Mouse (Mus musculus) layer of hippocampus, adult 18-20 months (tissue): ENCODE measurements around the gene Gm47283. TPM values are rescaled to one million over a fixed set of nuclear protein-coding genes. Genes with fewer than 3 reads are reported as not detected.
A peak's percentile ranks its signal among the peaks of the same experiment; 100 is the strongest.
"Not testable (repeated sequence)": the region's sequence is repeated elsewhere in the genome, so short reads cannot be mapped to it uniquely, and the experiment has no call there.

Experiments
- DNase-seq, 2 experiments: peaks; one replicate each; pipeline ENCODE4 v3.0.0; 2022; ENCODE audit warnings: low spot score in 2 of 2
- long read RNA-seq: library from polyadenylated mRNA; stranded (forward); transcript quantifications from one replicate; pipeline ENCODE4 v2.0.0, GENCODE M21; 2021
- total RNA-seq, 2 experiments: library from RNA; stranded (reverse); gene quantifications; 2 replicates each; pipeline ENCODE4 v1.2.3; 2021

The Gm47283 gene
- total RNA-seq: not detected
- long read RNA-seq: 0 reads

DNA sequence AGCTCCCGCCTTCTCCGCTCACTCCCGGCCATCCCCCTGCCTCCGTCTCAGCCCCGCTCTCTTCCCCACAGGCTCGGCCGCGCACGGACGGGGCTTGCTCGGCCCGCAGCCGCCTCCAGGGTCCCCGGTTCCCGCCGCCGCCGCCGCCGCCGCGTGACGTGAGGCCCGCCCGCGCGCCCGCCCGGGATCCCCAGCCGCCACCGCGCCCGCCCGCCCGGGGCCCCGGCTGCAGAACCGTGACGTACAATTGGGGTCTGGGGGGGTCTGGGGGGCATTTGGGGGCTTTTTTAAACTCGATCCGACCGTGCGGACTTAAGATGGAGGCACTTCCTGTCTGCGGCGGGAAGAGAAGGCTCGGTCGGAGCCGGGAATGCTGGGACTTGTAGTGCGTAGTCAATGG is at the start of gene Gm47283:
Gm47283 (plus strand) TSS at position 301 of the 400 bp plus-strand sequence.
- not testable (repeated sequence) for DNase-seq

DNA sequence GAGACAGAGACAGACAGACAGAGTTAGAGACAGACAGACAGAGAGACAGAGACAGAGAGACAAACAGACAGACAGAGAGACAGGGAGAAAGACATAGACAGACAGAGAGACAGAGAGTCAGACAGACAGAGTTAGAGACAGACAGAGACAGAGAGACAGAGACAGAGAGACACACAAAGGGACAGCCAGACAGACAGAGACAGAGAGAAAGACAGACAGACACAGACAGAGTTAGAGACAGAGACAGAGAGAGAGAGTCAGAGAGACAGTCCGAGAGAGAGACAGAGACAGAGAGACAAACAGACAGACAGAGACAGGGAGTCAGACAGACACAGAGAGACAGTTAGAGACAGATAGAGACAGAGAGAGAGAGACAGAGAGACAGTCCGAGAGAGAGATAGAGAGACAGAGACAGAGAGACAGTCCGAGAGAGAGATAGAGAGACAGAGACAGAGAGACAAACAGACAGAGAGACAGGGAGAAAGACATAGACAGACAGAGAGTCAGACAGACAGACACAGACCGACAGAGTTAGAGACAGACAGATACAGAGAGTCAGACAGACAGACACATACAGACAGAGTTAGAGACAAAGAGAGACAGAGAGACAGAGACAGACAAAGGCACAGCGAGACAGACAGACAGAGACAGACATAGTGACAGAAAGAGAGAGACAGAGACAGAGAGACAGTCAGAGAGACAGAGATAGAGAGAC is 49.2 kb upstream of the Gm47283 start:
- DNase-seq: not testable (repeated sequence)

DNA sequence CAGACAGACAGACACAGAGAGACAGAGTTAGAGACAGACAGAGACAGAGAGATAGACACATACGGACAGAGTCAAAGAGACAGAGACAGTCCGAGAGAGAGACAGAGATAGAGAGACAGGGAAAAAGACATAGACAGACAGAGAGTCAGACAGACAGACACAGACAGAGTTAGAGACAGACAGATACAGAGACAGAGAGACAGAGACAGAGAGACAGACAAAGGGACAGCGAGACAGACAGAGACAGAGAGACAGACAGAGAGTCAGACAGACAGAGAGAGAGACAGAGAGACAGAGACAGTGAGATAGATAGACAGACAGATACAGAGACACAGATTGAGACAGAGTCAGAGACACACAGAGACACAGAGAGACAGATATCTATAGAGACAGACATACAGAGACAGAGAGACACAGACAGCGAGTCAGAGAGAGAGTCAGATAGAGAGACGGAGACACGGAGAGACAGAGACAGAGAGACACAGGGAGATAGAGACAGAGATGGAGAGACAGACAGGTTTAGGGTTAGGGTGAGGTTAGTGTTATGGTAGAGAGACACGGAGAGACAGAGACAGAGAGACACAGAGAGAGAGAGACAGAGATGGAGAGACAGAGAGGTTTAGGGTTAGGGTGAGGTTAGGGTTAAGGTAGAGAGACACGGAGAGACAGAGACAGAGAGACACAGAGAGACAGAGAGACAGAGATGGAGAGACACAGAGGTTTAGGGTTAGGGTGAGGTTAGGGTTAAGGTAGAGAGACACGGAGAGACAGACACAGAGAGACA is 48.1 kb upstream of the Gm47283 start:
- DNase-seq: not testable (repeated sequence)

DNA sequence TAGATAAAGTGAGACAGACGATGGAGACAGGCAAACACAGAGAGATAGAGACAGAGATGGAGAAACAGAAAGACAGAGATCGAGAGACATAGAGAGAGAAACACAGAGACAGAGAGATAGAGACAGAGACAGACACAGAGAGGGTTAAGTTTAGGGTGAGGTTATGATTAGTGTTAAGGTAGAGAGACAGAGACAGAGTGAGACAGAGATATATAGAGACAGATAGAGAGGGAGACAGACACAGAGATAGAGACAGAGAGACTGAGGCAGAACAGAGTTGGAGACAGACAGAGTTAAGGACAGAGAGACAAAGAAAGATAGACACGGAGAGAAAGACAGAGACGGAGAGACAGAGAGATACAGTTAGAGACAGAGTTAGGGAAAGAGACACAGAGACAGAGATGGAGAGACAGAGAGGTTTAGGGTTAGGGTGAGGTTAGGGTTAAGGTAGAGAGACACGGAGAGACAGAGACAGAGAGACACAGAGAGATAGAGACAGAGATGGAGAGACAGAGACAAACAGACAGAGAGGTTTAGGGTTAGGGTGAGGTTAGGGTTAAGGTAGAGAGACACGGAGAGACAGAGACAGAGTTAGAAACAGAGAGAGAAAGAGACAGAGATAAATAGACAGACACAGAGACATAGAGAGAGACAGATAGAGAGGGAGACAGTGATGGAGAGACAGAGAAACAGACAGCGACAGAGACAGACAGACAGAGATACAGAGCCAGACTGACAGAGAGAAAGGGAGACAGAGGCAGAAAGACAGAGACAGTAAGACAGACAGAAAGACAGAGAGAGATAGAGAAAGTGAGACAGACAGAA is 46.7 kb upstream of the Gm47283 start:
- no peak for DNase-seq

DNA sequence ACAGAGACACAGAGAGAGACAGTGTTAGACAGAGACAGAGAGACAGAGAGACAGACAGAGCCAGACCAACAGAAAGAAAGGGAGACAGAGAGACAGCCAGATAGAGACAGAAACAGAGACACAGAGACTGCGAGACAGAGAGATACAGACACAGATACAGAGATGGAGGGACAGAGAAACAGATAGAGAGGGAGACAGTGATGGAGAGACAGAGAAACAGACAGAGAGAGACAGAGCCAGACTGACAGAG is 46.2 kb upstream of the Gm47283 start:
- no peak for DNase-seq

DNA sequence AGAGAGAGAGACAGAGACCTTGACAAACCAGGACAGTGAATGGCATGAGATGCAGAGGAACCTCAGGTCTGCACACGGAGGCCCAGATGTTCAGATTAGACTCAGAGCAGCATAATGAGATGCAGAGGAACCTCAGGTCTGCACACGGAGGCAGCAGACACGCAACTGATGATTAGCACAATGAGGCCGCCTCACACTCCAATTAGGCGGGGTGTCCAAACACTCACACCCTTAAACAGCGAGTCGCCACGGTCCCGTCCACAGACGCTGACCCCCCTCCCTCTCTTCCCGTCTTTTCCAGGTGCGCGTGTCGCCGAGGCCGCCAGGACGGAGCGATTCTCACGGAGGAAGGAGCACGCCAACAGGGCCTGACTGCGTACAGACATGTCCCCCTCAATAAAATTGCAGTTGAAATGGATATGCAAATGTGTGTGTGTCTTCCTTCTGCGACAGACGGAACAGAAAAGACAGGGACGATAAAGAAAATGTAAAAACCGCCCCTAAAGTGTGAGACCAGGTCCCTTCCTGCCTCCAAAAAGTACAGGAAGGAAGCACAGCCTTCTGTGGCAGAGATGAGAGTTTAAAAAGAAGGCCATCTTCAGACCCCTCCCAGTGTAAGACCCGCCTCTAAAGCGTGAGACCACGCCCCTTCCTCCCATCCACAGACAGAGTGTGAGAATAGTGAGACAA is 45.6 kb upstream of the Gm47283 start:
- DNase-seq: not testable (repeated sequence)

DNA sequence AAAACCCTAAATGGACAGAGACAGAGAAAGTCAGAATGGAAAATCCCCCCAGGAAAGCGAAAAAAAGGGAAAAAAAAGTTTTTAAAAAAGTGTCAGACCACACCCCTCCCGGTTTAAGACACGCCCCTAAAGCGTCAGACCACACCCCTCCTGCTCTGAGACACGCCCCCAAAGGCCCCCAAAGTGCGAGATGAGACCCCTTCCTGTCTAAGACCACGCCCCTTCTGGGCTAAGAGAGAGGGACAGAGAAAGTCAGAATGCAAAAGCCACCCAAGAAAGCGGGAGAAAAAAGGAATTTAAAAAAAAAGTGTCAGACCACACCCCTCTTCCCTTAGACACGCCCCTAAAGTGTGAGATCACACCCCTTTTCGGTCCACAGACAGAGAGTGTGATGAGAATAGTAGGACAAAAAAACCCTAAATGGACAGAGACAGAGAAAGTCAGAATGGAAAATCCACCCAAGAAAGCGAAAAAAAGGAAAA is 45.0 kb upstream of the Gm47283 start:
- DNase-seq: not testable (repeated sequence)

DNA sequence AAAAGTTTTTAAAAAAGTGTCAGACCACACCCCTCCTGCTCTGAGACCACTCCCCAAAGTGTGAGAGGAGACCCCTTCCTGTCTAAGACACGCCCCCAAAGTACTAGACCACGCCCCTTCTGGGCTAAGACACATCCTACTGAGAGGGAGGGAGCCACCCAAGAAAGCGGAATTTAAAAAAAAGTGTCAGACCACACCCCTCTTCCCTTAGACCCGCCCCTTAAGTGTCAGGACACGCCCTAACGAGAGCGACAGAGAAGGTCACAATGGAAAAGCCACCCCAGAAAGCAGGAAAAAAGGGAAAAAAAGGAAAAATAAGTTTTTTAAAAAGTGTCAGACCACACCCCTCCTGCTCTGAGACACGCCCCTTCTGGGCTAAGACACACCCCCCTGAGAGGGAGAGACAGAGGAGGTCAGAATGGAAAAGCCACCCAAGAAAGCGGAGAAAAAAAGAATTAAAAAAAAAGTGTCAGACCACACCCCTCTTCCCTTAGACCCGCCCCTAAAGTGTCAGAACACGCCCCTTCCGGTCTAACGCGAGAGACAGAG is 44.5 kb upstream of the Gm47283 start:
- DNase-seq: no peak

DNA sequence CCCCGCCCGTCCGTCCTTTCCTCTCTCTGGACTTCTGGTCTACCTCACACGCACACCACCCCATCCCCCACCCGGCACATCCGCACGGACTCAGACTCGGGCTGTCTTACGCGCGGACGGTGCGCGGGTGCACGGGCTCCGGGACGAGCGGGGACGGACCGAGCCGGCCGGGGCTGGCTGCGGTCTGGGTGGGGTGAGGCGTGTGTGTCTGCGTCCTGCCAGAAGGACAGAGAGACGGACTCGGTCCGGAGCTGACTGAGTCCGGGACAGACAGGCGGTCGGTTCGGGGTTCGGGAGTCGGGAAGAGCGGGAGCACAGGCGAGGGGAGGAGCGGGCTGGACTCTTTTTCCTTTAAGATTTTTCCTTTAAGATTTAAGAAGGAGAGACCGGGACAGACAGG is 43.5 kb upstream of the Gm47283 start:
- not testable (repeated sequence) for DNase-seq

DNA sequence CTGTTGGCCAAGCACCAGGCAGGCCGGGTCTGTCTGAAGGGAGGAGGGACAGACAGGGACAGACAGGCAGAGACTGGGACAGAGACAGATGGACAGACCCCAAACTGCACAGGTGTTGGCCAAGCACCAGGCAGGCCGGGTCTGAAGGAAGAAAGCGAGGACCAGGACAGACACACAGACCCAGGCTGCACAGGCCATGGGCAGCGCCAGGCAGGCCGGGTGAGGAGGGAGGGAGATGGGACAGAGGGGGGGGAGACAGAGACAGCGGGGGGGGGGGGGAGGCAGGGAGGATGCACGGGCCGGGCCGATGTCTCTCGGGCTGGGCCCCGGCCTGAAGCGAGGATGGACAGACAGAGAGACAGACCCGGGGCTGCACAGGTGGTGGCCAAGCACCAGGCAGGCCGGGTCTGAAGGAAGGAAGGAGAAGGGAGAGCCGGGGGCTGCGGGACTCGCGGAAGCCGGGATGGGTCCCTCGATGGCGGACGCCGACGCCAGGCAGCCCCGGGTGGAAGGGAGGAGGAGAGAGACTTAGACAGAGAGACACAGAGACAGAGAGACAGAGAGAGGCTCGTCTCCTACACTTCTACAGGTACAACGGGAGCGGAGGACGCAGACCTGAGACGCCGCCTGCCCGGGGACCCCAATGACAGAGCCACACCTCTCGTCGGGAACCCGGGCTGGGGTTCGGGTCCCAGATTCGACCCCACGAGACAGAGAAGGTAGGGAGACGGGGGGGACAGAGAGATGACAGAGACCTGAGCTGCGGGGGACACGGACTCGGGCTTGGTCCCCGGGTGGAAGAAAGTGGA is 42.9 kb upstream of the Gm47283 start:
- DNase-seq: peak in 1 of 2 experiments; percentile 44

DNA sequence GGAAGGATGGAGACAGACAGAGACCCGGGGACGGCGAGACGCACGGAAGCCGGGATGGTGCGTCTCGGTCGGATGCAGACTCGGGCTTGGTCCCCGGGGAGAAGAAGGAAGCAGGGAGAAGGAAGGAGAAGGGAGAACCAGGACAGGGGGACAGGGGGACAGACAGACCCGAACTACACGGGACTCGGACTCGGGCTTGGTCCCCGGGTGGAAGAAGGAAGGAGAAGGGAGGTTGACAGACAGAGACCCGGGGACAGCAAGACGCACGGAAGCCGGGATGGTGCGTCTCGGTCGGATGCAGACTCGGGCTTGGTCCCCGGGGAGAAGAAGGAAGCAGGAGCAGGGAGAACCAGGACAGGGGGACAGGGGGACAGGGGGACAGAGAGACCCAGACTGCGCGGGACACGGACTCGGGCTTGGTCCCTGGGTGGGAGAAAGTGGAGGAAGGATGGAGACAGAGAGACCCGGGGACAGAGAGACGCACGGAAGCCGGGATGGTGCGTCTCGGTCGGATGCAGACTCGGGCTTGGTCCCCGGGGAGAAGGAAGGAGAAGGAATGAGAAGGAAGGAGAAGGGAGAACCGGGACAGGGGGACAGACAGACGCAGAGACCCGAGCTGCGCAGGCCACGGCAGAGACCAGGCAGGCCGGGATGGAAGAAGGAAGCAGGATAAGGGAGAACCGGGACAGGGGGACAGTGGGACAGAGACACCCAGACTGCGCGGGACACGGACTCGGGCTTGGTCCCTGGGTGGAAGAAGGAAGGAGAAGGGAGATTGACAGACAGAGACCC is 42.1 kb upstream of the Gm47283 start:
- DNase-seq: not testable (repeated sequence)

DNA sequence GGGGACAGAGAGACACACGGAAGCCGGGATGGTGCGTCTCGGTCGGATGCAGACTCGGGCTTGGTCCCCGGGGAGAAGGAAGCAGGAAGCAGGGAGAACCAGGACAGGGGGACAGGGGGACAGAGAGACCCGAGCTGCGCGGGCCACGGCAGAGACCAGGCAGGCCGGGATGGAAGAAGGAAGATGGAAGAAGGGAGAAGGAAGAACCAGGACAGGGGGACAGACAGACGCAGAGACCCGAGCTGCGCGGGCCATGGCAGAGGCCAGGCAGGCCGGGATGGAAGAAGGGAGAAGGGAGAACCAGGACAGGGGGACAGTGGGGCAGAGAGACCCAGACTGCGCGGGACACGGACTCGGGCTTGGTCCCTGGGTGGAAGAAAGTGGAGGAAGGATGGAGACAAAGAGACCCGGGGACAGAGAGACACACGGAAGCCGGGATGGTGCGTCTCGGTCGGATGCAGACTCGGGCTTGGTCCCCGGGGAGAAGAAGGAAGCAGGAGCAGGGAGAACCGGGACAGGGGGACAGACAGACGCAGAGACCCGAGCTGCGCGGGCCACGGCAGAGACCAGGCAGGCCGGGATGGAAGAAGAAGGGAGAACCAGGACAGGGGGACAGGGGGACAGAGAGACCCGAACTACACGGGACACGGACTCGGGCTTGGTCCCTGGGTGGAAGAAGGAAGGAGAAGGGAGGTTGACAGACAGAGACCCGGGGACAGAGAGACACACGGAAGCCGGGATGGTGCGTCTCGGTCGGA is 41.3 kb upstream of the Gm47283 start:
- DNase-seq: not testable (repeated sequence)

DNA sequence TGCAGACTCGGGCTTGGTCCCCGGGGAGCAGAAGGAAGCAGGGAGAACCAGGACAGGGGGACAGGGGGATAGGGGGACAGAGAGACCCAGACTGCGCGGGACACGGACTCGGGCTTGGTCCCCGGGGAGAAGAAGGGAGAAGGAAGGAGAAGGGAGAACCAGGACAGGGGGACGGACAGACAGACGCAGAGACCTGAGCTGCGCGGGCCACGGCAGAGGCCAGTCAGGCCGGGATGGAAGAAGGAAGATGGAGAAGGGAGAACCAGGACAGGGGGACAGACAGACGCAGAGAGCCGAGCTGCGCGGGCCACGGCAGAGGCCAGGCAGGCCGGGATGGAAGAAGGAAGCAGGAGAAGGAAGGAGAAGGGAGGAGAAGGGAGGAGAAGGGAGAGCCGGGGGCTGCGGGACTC is 40.7 kb upstream of the Gm47283 start:
- DNase-seq: no peak

DNA sequence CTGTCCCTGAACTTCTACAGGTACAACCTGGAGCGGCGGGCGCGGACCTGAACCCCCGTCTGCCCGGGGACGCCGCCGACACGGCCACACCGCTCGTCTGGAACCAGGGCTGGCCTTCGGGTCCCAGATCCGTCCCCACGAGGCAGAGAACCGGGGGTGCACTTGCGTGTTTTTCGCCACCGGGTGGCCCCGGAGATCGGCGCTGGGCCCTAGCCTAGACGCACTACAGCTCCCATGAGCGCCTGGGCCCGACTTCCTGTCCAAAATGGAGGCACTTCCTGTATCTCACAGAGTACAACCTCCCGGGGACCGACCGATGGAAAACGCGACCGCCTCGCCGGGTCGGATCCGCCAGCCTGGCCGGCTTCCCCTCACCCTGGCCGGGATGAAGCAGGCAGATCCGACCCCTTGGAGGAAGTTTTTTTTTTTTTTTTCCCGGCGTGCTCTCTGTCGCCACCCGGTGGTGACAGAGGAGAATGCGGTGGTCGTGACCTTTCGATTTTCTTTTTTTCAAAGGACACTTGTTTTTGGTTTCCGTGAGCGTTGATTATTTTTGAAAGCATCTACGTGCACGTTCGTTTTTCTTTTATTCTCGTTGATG is 40.1 kb upstream of the Gm47283 start:
- peak; percentile 73 to 96 for DNase-seq

DNA sequence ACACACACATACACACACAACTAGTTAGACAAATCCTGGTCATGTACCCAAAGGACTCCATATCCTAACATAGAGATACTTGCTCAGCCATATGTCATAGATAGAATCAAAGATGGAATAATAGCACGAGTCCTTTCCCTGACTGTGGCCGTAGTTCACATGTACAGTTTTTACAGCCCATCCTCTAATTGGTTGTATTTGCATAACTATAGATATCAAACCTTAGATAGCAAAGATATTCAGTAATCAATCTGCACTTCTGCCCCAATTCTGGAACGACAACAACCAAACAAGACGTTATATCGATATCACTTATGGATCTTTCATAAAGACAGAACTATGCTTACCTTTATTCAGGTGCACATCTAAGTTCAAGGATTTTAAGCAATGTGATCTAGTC is 39.3 kb upstream of the Gm47283 start:
- not testable (repeated sequence) for DNase-seq

DNA sequence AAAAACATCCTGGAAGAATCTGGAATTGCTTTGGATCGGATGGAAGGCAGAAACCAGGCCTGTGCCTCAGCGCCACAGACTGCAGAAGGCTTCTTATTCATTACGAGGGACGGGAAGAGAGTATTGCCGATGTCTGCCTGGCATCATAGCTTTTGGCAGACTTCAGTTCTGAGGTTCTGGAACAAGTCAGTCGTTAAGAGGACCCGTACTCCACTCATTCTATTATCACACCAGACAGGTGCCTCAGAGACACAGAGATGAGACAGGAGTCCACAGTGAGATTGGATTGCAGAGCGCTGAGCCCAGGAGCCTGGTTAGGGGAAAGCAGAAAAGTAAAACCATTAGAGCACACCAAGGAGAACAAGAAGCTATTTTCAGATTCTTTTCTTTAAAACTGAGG is 29.8 kb upstream of the Gm47283 start, which contains the start of gene Gm21860:
Gm21860 (minus strand) TSS at position 101 of the 400 bp plus-strand sequence.
- not testable (repeated sequence) for DNase-seq

DNA sequence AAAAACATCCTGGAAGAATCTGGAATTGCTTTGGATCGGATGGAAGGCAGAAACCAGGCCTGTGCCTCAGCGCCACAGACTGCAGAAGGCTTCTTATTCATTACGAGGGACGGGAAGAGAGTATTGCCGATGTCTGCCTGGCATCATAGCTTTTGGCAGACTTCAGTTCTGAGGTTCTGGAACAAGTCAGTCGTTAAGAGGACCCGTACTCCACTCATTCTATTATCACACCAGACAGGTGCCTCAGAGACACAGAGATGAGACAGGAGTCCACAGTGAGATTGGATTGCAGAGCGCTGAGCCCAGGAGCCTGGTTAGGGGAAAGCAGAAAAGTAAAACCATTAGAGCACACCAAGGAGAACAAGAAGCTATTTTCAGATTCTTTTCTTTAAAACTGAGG is 54.5 kb downstream of the Gm47283 start, which contains the start of gene Gm21748:
Gm21748 (minus strand) TSS at position 101 of the 400 bp plus-strand sequence.
- not testable (repeated sequence) for DNase-seq
